Mouse (Mus musculus): ENCODE data around the gene 1810062G17Rik.

1810062G17Rik gene

GRCm38 (mm10) chr3:36475532-36476087 lies at the start of gene 1810062G17Rik, which contains the start of gene Anxa5:
1810062G17Rik (plus strand) TSS chr3:36475937.
Anxa5 (minus strand) TSS chr3:36475894.
- peak; percentile 86 to 92 for DNase-seq (ENCODE audit: low spot score in 2 of 2)

- no peak for DNase-seq (ENCODE audit: low spot score in 2 of 2)
Observed at GRCm38 (mm10) chr3:36427386-36427785, 48.4 kb upstream of the 1810062G17Rik start.

GRCm38 (mm10) chr3:36430360-36430759 lies 45.4 kb upstream of the 1810062G17Rik start:
- no peak for DNase-seq (ENCODE audit: low spot score in 2 of 2)

- no peak for DNase-seq (ENCODE audit: low spot score in 2 of 2)
Observed at GRCm38 (mm10) chr3:36440280-36440679, 35.5 kb upstream of the 1810062G17Rik start.

- peak in 1 of 2 experiments; percentile 31 for DNase-seq (ENCODE audit: low spot score in 2 of 2)
Observed at GRCm38 (mm10) chr3:36442426-36442825, 33.3 kb upstream of the 1810062G17Rik start.

- no peak for DNase-seq (ENCODE audit: low spot score in 2 of 2)
Observed at GRCm38 (mm10) chr3:36446041-36446440, 29.7 kb upstream of the 1810062G17Rik start.

- DNase-seq (ENCODE audit: low spot score in 2 of 2): no peak
Observed at GRCm38 (mm10) chr3:36446506-36446905, 29.2 kb upstream of the 1810062G17Rik start.

- DNase-seq (ENCODE audit: low spot score in 2 of 2): no peak
Observed at GRCm38 (mm10) chr3:36446918-36447317, 28.8 kb upstream of the 1810062G17Rik start.

GRCm38 (mm10) chr3:36449292-36450165 lies 26.2 kb upstream of the 1810062G17Rik start:
- DNase-seq (ENCODE audit: low spot score in 2 of 2): no peak

GRCm38 (mm10) chr3:36452502-36452901 lies 23.2 kb upstream of the 1810062G17Rik start:
- no peak for DNase-seq (ENCODE audit: low spot score in 2 of 2)

GRCm38 (mm10) chr3:36455124-36455523 lies 20.6 kb upstream of the 1810062G17Rik start:
- no peak for DNase-seq (ENCODE audit: low spot score in 2 of 2)

GRCm38 (mm10) chr3:36455566-36455965 lies 20.2 kb upstream of the 1810062G17Rik start:
- DNase-seq (ENCODE audit: low spot score in 2 of 2): peak in 1 of 2 experiments; percentile 53

- DNase-seq (ENCODE audit: low spot score in 2 of 2): no peak
Observed at GRCm38 (mm10) chr3:36460717-36461116, 15.0 kb upstream of the 1810062G17Rik start.

- DNase-seq (ENCODE audit: low spot score in 2 of 2): no peak
Observed at GRCm38 (mm10) chr3:36461819-36462218, 13.9 kb upstream of the 1810062G17Rik start.

GRCm38 (mm10) chr3:36462348-36462747 lies 13.4 kb upstream of the 1810062G17Rik start:
- DNase-seq (ENCODE audit: low spot score in 2 of 2): no peak

- DNase-seq (ENCODE audit: low spot score in 2 of 2): no peak
Observed at GRCm38 (mm10) chr3:36465538-36465937, 10.2 kb upstream of the 1810062G17Rik start.

- DNase-seq (ENCODE audit: low spot score in 2 of 2): no peak
Observed at GRCm38 (mm10) chr3:36467632-36468031, 8.1 kb upstream of the 1810062G17Rik start.

- DNase-seq (ENCODE audit: low spot score in 2 of 2): no peak
Observed at GRCm38 (mm10) chr3:36468871-36469270, 6.9 kb upstream of the 1810062G17Rik start.

GRCm38 (mm10) chr3:36471856-36472255 lies 3.9 kb upstream of the 1810062G17Rik start:
- no peak for DNase-seq (ENCODE audit: low spot score in 2 of 2)

GRCm38 (mm10) chr3:36473222-36473621 lies 2.5 kb upstream of the 1810062G17Rik start:
- no peak for DNase-seq (ENCODE audit: low spot score in 2 of 2)

GRCm38 (mm10) chr3:36474421-36474820 lies 1.3 kb upstream of the 1810062G17Rik start:
- no peak for DNase-seq (ENCODE audit: low spot score in 2 of 2)

GRCm38 (mm10) chr3:36474938-36475483 lies 726 bp upstream of the 1810062G17Rik start:
- DNase-seq (ENCODE audit: low spot score in 2 of 2): peak in 1 of 2 experiments; percentile 71
